Mouse (Mus musculus): ENCODE data around the gene Nfkb1. TPM values are rescaled to one million over a fixed set of nuclear protein-coding genes. Genes with fewer than 3 reads are reported as not detected.

The Nfkb1 gene
- polyA plus RNA-seq, 1 experiment, result 15.7 TPM

DNA sequence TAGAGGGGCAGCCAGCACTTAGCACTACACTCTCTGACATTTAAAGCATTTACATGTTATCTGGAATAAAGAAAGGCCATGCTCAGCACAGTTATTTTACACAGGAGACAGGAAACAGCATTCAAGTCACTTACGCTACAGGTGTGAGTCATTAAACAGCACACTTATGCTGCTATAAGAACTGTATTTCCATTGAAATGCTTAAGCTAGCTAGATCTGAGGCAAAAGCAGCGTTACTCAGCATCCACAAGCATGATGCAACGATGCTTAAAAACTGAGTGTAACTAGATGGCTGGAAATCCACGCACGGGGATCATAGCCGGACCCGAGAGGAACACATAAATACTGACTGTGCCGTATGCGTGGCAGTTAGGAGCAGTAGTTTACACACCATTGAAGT is 84.3 kb downstream of the Nfkb1 start:
- Histone ChIP-seq H3K4me3 (ENCODE audit: insufficient read depth, low read depth, low read length) (no peak overlapping the region), H3K4me1 (ENCODE audit: control insufficient read depth, insufficient read depth, insufficient read length, low read length) (0 out of 2 replicates have a peak, but pooled peaks cover 2% of the 10 kb centered on the region), H3K27ac (replicated peaks; ENCODE audit: low read depth, low read length) (no peak overlapping the region)

DNA sequence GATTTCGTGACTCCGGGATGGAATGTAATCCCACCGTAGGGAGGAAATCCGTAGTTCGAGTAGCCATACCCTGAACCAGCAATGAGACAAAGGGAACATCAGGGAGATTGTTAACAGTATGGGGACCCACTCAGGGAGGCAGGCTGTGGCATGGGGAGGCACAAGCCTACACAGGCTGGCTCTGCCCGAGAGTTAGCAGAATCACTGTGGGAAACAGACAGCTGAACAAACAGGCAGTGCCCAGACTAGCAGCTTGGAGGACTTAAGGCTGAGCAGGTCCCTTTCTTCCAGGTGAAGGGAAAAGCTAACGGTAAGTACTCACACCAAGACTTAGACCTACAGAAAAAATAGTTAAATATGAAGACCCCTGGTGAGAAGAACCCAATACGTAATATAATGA is 84.8 kb downstream of the Nfkb1 start:
- H3K4me1 ChIP-seq (ENCODE audit: control insufficient read depth, insufficient read depth, insufficient read length, low read length), result 0 out of 2 replicates have a peak, but pooled peaks cover 2% of the 10 kb centered on the region

DNA sequence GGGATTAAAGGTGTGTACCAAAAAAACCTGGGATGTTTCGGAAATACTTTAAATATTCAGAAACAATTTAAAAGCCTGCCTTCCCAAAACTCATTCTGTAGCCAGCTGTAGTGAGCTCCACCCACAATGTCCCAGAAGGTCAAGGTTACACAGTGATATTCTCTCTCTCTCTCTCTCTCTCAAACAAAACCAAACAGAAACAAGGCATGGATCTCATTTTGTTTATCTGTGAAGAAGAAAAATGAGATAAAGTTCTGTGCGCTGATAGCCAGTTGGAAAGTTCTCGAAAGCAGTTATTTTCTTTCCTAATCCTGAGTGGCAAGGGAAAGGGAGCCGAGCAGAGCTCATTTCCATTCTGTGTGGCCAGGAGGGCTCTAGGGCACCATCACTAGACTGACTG is 85.9 kb downstream of the Nfkb1 start:
- no peak overlapping the region for H3K4me3 ChIP-seq (ENCODE audit: insufficient read depth, low read depth, low read length)
- 0 out of 2 replicates have a peak, but pooled peaks cover 2% of the 10 kb centered on the region for H3K4me1 ChIP-seq (ENCODE audit: control insufficient read depth, insufficient read depth, insufficient read length, low read length)
- no peak overlapping the region for H3K27ac ChIP-seq (replicated peaks; ENCODE audit: low read depth, low read length)

More for the DNA sequence above, 84.8 kb downstream of the Nfkb1 start:
- no peak overlapping the region for H3K27ac ChIP-seq (replicated peaks; ENCODE audit: low read depth, low read length)
- H3K4me3 ChIP-seq (ENCODE audit: insufficient read depth, low read depth, low read length), result no peak overlapping the region

DNA sequence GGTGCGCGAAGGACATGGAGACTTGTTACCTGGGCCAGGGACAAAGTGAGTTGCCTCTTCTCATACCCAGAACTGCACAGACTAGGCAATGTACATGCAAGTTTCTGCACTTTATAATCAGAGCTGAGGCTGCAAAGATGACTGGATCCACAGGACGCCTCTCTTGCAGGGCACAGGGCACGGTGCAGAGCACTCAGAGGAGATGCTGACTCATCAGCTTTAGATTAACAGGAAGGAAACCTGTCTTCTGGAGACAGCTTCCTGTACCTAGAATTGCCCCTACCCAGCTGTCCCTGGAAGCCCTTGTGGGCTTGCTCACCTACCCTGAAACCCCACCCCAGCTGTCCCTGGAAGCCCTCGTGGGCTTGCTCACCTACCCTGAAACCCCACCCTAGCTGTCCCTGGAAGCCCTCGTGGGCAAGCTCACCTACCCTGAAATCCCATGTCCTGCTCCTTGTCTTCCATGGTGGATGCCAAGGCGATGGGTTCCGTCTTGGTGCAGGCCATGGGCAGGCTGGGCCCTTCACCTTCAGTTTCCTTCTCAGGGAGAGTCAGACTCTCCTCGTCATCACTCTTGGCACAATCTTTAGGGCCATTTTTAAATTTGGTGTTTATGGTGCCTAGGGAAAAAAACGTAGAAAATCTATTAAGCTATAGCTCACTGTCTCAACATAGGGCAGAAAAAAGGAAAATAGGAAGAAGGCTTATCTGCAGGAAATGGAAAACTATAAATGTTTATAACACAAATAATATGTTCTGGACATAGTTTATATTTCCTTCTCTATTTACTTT is 86.5 kb downstream of the Nfkb1 start:
- H3K4me1 ChIP-seq (ENCODE audit: control insufficient read depth, insufficient read depth, insufficient read length, low read length), result 0 out of 2 replicates have a peak, but pooled peaks cover 2% of the 10 kb centered on the region
- no peak overlapping the region for H3K27ac ChIP-seq (replicated peaks; ENCODE audit: low read depth, low read length)
- no peak overlapping the region for H3K4me3 ChIP-seq (ENCODE audit: insufficient read depth, low read depth, low read length)

DNA sequence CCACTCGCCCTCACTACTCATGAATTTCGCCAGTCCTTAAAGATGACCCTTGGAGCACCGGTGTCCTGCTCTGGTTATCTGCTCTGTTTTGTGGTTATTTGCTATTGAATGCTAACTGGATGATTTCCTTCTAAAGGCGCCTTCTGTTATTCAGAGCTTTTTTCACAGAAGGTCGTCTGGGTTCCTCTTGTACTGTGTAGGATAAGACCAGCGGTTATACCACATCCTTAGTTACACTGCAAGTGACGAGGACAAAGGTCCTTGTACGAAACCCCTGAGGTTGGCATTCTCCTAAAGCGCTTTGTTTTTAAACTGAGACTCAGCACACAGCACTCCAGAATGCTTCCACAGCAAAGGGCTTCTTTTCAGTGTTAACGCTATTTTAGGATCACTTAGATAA is 88.6 kb downstream of the Nfkb1 start:
- Histone ChIP-seq H3K4me1 (ENCODE audit: control insufficient read depth, insufficient read depth, insufficient read length, low read length) (no peaks in the 10 kb centered on the region), H3K27ac (replicated peaks; ENCODE audit: low read depth, low read length) (no peak overlapping the region), H3K4me3 (ENCODE audit: insufficient read depth, low read depth, low read length) (no peak overlapping the region)

DNA sequence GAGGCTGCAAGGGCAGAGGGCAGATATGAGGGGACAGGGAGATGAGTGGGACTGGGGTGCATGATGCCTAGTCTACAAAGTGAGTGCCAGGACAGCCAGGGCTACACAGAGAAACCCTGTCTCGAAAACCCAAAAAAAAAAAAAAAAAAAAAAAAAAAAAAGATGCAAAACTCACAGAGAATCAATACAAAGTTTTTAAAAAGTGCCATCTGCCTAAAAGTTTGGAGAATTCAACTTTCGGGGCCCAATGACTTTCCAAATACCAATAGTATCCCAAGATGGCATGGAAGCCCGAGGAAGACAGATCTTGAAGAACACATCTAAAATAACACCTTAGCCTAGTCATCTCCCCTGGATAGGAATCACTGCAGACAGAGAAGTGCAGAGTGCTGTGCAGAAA is 93.0 kb downstream of the Nfkb1 start:
- Histone ChIP-seq H3K4me1 (ENCODE audit: control insufficient read depth, insufficient read depth, insufficient read length, low read length) (no peaks in the 10 kb centered on the region; the same call in 1 of the 2 replicates), H3K27ac (replicated peaks; ENCODE audit: low read depth, low read length) (0 out of 2 replicates have a peak overlapping the region, but pooled peaks have one; percentile 3)

DNA sequence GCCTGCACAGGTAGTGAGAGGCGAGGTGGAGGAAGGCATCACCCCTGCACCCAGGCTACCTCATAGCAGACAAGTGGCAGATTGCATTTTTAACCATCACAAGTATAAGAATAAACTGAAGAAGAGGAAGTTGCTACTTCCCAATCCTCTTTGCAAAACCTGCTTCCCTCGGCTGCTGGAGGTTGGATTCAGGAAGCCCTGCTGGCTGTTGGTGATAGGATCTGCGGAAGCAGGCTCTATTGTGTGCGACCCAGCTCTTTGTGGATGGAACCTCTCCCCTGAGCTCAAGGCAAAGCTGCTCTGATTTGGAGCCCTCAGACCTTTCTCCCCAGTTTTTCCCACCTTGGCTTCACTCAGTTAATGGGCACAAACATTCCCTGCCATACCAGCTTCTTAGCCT is 94.3 kb downstream of the Nfkb1 start:
- Histone ChIP-seq H3K4me3 (ENCODE audit: insufficient read depth, low read depth, low read length) (no peak overlapping the region), H3K4me1 (ENCODE audit: control insufficient read depth, insufficient read depth, insufficient read length, low read length) (no peaks in the 10 kb centered on the region; the same call in 1 of the 2 replicates), H3K27ac (replicated peaks; ENCODE audit: low read depth, low read length) (peak overlapping the region; percentile 81)

More for the DNA sequence above, 93.0 kb downstream of the Nfkb1 start:
- no peak overlapping the region for H3K4me3 ChIP-seq (ENCODE audit: insufficient read depth, low read depth, low read length)

DNA sequence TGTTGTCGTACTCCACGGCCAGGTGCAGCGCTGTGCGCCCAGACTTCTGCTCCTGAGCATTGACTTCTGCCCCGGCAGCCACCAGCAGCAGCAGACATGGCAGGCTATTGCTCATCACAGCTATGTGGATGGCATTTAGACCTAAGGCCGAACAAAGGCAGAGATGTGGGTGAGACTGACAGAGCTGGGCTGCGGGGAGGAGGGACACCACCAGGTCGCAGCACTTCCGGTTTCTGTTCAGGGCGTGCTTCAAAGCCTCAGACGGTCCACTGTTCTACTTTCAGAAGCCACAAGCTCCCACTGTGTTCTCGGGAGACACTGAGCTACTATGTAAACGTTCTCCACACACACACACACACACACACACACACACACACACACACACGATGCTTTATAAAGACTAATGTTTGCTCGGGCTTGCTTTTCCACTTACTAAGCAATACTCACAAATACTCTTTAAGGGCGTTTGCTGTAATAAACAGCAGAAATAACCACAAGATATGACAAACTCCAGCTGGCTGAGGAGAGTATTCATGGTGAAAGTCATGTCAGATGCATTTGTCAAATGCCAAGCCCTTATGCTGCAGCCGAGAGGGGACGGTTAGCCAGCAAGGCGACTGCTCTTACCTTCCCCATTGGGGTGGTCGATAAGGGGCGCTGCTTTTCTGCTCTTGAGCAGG is 97.0 kb downstream of the Nfkb1 start:
- Histone ChIP-seq H3K4me3 (ENCODE audit: insufficient read depth, low read depth, low read length) (no peak overlapping the region), H3K4me1 (ENCODE audit: control insufficient read depth, insufficient read depth, insufficient read length, low read length) (no peaks in the 10 kb centered on the region; the same call in 1 of the 2 replicates), H3K27ac (replicated peaks; ENCODE audit: low read depth, low read length) (no peak overlapping the region)

DNA sequence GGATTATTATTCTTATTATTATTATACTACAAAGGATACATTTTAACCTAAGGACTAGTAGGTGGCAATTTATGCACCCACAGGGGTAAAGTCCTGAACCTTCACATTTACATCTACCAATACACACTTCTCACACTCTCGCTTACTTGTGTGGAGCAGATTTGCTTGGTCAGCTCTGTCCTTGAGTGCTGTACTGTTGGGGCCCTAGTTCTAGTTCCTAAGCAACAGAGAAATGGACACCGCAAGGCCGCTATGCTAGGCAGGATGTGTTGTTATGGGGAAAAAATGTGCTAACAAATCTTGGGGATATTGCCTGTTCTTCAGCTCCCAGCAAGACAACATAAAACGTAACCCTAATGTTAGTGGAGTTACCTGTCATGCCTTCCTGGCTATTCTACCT is 99.3 kb downstream of the Nfkb1 start:
- Histone ChIP-seq H3K27ac (replicated peaks; ENCODE audit: low read depth, low read length) (no peak overlapping the region), H3K4me3 (ENCODE audit: insufficient read depth, low read depth, low read length) (no peak overlapping the region), H3K4me1 (ENCODE audit: control insufficient read depth, insufficient read depth, insufficient read length, low read length) (no peaks in the 10 kb centered on the region; the same call in 1 of the 2 replicates)

DNA sequence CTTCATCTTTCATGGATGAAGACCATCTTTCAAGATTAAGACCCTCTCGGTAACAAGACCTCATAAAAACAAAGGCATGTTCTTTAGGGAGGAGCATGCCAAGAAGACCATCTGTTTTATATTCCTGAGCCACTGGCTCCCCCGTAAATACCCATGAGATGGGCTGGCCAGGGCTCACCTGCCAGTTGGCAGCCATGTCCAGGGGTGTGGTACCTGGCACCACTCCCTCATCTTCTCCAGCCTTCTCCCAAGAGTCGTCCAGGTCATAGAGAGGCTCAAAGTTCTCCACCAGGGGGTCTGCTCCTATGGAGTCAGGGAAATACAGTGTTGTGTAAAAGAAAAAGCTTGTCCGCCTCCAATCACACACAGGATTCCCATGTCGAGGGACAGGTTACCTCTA is 100.0 kb downstream of the Nfkb1 start:
- Histone ChIP-seq H3K27ac (replicated peaks; ENCODE audit: low read depth, low read length) (no peak overlapping the region), H3K4me1 (ENCODE audit: control insufficient read depth, insufficient read depth, insufficient read length, low read length) (no peaks in the 10 kb centered on the region; the same call in 1 of the 2 replicates), H3K4me3 (ENCODE audit: insufficient read depth, low read depth, low read length) (no peak overlapping the region)

DNA sequence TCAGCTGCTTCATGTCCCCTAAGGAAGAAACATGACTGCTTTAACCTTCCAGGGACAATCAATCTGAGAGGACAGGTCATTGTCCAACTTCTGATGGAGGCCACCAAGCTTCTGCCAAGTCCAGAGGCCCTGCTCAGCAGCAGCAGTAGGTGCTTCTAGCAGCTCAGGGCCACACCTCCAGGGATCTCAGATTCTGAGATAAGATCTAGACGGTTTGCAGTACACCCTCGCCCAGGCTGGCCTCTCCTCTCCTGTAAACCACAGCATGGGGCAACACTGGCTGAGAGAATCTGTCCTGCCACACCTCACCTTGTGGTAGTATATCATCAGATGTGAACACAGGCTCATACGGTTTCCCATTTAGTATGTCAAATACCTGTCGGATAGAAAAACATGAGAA is 100.9 kb downstream of the Nfkb1 start:
- H3K4me1 ChIP-seq (ENCODE audit: control insufficient read depth, insufficient read depth, insufficient read length, low read length), result no peaks in the 10 kb centered on the region
- H3K4me3 ChIP-seq (ENCODE audit: insufficient read depth, low read depth, low read length), result no peak overlapping the region
- no peak overlapping the region for H3K27ac ChIP-seq (replicated peaks; ENCODE audit: low read depth, low read length)

DNA sequence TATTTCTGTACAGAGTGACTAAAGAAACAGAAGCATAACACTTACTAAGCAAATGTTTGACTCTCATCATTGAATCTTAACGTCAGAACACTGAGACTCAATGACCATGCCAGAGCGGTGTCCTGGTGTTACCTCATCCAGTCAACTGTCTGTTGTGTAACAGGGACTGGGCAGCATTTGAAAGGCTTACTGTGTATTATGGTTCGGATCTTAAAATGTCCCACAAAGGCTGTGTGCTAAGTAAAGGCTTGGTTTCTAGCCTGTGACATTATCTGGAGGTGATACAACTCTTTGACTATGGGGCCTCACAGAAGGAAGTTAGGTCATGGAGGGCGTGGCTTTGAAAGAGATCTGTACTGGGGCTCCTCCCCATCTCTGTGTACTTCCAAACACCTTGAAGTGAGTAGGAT is 104.9 kb downstream of the Nfkb1 start:
- H3K4me1 ChIP-seq (ENCODE audit: control insufficient read depth, insufficient read depth, insufficient read length, low read length), result no peaks in the 10 kb centered on the region; the same call in 1 of the 2 replicates
- no peak overlapping the region for H3K4me3 ChIP-seq (ENCODE audit: insufficient read depth, low read depth, low read length)
- no peak overlapping the region for H3K27ac ChIP-seq (replicated peaks; ENCODE audit: low read depth, low read length)

DNA sequence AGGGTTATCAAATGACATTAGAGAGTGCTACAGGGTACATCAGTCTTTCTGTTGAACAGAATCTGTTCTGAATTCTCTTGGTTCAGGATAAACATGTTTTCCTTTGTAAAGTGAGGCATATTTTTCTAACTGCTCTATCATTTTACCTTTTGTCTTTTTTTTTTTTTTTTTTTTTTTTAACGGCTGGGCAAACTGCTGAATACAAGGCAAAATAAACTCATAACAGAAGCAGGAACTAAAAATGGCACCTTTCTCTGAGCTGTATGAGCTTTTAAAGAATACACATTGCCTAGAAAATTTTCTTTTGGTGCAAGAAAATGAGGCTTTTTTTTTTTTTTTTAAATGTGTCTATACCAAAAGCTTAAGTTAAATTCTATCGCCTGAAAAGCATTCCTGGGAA is 105.3 kb downstream of the Nfkb1 start:
- Histone ChIP-seq H3K27ac (replicated peaks; ENCODE audit: low read depth, low read length) (no peak overlapping the region), H3K4me3 (ENCODE audit: insufficient read depth, low read depth, low read length) (no peak overlapping the region), H3K4me1 (ENCODE audit: control insufficient read depth, insufficient read depth, insufficient read length, low read length) (no peaks in the 10 kb centered on the region; the same call in 1 of the 2 replicates)

DNA sequence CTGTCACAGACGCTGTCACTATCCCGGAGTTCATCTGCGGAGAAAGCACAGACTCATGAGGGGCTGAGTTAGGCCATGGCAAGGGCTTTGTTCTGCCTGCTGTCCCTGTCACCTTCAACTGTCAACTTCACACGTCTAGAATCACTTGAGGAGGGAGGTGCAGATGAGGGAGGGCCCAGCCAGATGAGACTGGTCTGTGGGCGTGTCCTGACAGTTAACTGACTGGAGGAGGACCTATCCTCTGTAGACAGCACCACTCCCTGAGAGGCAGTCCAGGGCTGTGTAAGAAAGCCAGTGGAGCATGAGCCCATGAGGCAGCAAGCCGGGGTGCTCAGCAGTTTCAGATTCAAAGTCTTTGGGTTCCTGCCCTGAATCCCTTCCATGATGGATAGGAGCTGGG is 105.9 kb downstream of the Nfkb1 start:
- Histone ChIP-seq H3K27ac (replicated peaks; ENCODE audit: low read depth, low read length) (no peak overlapping the region), H3K4me1 (ENCODE audit: control insufficient read depth, insufficient read depth, insufficient read length, low read length) (no peaks in the 10 kb centered on the region; the same call in 1 of the 2 replicates)

DNA sequence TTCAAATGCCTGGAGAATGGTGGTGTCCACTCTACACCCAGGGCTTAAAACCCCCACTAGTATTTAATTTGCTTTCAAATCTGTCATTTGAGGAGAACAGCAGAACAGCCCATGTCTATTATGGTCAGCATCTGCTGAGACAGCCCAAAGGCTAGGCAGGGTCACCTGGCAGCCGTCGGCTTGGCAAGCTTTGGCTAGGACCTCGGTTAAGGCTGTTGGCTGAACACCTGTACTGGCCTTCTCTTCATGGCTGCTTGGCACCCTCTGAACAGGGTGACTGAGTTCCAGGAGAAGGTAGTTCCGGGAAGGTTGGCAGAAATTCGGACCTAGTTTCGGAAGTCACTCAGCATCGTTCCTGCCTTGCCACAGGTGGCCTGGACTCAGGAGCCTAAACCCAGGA is 109.1 kb downstream of the Nfkb1 start:
- no peak overlapping the region for H3K4me3 ChIP-seq (ENCODE audit: insufficient read depth, low read depth, low read length)
- no peak overlapping the region for H3K27ac ChIP-seq (replicated peaks; ENCODE audit: low read depth, low read length)
- no peaks in the 10 kb centered on the region; the same call in 1 of the 2 replicates for H3K4me1 ChIP-seq (ENCODE audit: control insufficient read depth, insufficient read depth, insufficient read length, low read length)

More for the DNA sequence above, 105.9 kb downstream of the Nfkb1 start:
- no peak overlapping the region for H3K4me3 ChIP-seq (ENCODE audit: insufficient read depth, low read depth, low read length)

All from brown adipose tissue, adult 24 weeks (tissue).